ENCODE assay signal across 11 mouse cellular contexts in the genomic region with DNA sequence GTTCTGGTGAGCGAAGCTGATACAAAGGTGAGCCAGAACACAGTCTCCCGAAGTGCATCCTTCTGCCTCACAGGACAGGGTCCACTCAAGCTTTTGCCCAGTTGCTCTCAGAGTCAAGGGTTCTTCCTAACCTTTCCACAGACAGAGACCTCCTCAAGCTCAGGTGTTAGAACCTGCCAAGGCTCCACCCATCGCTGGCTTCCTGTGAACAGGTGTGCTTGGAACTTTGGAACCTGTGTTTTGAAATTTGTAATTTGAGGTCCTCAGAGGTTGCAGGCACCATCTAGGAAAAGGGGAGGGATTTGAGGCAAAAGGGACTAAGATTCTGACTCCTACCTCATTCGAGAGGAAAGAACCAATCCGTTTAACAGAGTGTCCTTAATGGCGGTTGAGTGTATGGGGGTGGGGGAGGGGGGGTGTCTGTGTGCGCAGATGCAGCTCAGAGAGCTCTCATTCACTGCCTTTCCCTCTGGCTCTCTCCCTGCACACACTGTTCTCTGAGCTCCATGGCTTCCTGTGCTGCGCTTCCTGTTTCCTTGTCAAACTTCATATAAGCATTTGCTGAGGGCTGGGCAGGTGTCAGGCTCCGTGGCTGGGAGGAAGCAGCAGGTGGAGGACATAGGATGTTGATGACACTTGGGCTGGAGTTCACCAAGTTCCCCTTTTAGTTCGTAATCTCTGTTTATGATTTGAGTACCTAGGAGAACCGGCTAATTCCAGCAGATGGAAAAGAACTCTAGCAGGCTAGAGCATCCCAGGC.
DNase-seq lines count a peak whose midpoint lies in the region; ATAC-seq and TF ChIP-seq lines count a peak whose summit lies in the region.
"Had no signal": no experiment of that assay in that cellular context is flagged by ENCODE, and none has a peak within 500 bp of the region (broad histone marks: within the 10 kb centered on the region; RNA-seq: fewer than 3 reads in every experiment).

No protein-coding gene starts in this region.

- WGBS in lung, adult 2 months, result 40% methylated on average over 11 of the region's 11 CpGs

- no peak for TF ChIP-seq CTCF in lung, adult 2 months (IDR thresholded peaks at IDR 0.05; ENCODE audit: insufficient read depth, low read length)

- peaks cover 24% of the 10 kb centered on the region for H3K4me1 ChIP-seq in lung, adult 2 months (ENCODE audit: control insufficient read depth, insufficient read depth, low read length)

- DNase-seq in lung, adult 18-20 months, result peak; percentile 35 to 50
- no peak for DNase-seq in lung, adult 2 months
- DNase-seq in c-Kit-positive CD71-positive TER-119-positive erythroid progenitor cells, embryonic 14.5 days (ENCODE audit: low spot score), result no peak
- no peak for DNase-seq in adrenal gland, postnatal 14 days
- DNase-seq in frontal cortex, adult 2 months (ENCODE audit: extremely low spot score in 1 of 2, low spot score in 1 of 2), result no peak
- DNase-seq: liver, embryonic 13.5 days had no signal

- no peak overlapping the region for H3K4me3 ChIP-seq in lung, adult 2 months (replicated peaks; ENCODE audit: extremely low read depth, low read depth, low read length)
- H3K4me3 ChIP-seq: layer of hippocampus, adult 2 months; liver, embryonic 13.5 days; neural tube, embryonic 12.5 days had no signal

- peak; percentile 78 to 81 for ATAC-seq in hematopoietic stem cell, adult 5-6 weeks (replicated peaks in 1 of 2; ENCODE audit: insufficient read depth in 1 of 2, low FRiP score in 2 of 2, low TSS enrichment in 1 of 2, low read depth in 1 of 2, poor library complexity in 2 of 2, severe bottlenecking in 2 of 2)
- ATAC-seq in neutrophil, adult 5-6 weeks (ENCODE audit: extremely low read depth, insufficient number of reproducible peaks, low FRiP score, poor library complexity, severe bottlenecking), result peak; percentile 64
- no peak for ATAC-seq in megakaryocyte-erythroid progenitor cell, adult 5-6 weeks (replicated peaks; ENCODE audit: low FRiP score, low TSS enrichment, poor library complexity, severe bottlenecking)

- no peak for TF ChIP-seq POLR2A in lung, adult 2 months (IDR thresholded peaks at IDR 0.05; ENCODE audit: borderline replicate concordance, extremely low read depth, low read depth, low read length)

Comparison
In these comparisons a context has a peak if more than half of its experiments do, and no peak if none do; other contexts are left out.
1. DNase-seq: peak in lung, adult 18-20 months (2 of 2); none in lung, adult 2 months (single experiment), c-Kit-positive CD71-positive TER-119-positive erythroid progenitor cells, embryonic 14.5 days (single experiment), adrenal gland, postnatal 14 days (single experiment) and frontal cortex, adult 2 months (0 of 2).